In genomic region chr7:121750244-121750643, GRCm38 (mm10) we compare ENCODE assay signal across 33 mouse cellular contexts. TPM values are rescaled to one million over a fixed set of nuclear protein-coding genes. Genes with fewer than 3 reads are reported as not detected.
"Had no signal": no experiment of that assay in that cellular context is flagged by ENCODE, and none has a peak within 500 bp of the region (broad histone marks: within the 10 kb centered on the region; RNA-seq: fewer than 3 reads in every experiment).

No protein-coding gene starts in this region.

- H3K27me3 ChIP-seq: embryonic facial prominence, embryonic 12.5 days; embryonic facial prominence, embryonic 13.5 days; embryonic facial prominence, embryonic 15.5 days; forebrain, embryonic 12.5 days; forebrain, embryonic 13.5 days; forebrain, embryonic 15.5 days had no signal

- DNase-seq: cerebellum, adult 9-10 months; cerebellum, adult 9-11 months; cerebellum, postnatal 10 days; cerebellum, postnatal 14 days; cerebellum, postnatal 25 days; cerebellum, postnatal 36 days; embryo, embryonic 11 days; forebrain, postnatal 0 days; gastrocnemius, adult 2 months; gastrocnemius, postnatal 10 days; gastrocnemius, postnatal 14 days; gastrocnemius, postnatal 25 days; gastrocnemius, postnatal 36 days; heart, adult 18-20 months; heart, adult 2 months had no signal

- H3K9me3 ChIP-seq: embryonic facial prominence, embryonic 10.5 days; embryonic facial prominence, embryonic 12.5 days; embryonic facial prominence, embryonic 13.5 days; embryonic facial prominence, embryonic 15.5 days; forebrain, embryonic 10.5 days; forebrain, embryonic 12.5 days; forebrain, embryonic 13.5 days; forebrain, embryonic 15.5 days had no signal

- H3K9ac ChIP-seq: embryonic facial prominence, embryonic 12.5 days; embryonic facial prominence, embryonic 13.5 days; embryonic facial prominence, embryonic 15.5 days; forebrain, embryonic 12.5 days; forebrain, embryonic 13.5 days; forebrain, embryonic 15.5 days; forebrain, postnatal 0 days had no signal

- H3K36me3 ChIP-seq: embryonic facial prominence, embryonic 10.5 days; embryonic facial prominence, embryonic 12.5 days; embryonic facial prominence, embryonic 13.5 days; embryonic facial prominence, embryonic 15.5 days; forebrain, embryonic 10.5 days; forebrain, embryonic 12.5 days; forebrain, embryonic 15.5 days had no signal

- H3K4me3 ChIP-seq: embryonic facial prominence, embryonic 10.5 days; embryonic facial prominence, embryonic 12.5 days; embryonic facial prominence, embryonic 13.5 days; embryonic facial prominence, embryonic 15.5 days; erythroblast, embryonic 14.5 days; forebrain, embryonic 10.5 days; forebrain, embryonic 12.5 days; forebrain, embryonic 13.5 days; forebrain, embryonic 15.5 days; gastrocnemius, adult 2 months; heart, adult 2 months had no signal

- H3K27ac ChIP-seq: embryonic facial prominence, embryonic 10.5 days; embryonic facial prominence, embryonic 12.5 days; embryonic facial prominence, embryonic 13.5 days; embryonic facial prominence, embryonic 15.5 days; forebrain, embryonic 10.5 days; forebrain, embryonic 12.5 days; forebrain, embryonic 13.5 days; forebrain, embryonic 15.5 days; gastrocnemius, adult 2 months; heart, adult 2 months had no signal

- H3K4me2 ChIP-seq: embryonic facial prominence, embryonic 12.5 days; embryonic facial prominence, embryonic 13.5 days; embryonic facial prominence, embryonic 15.5 days; forebrain, embryonic 12.5 days; forebrain, embryonic 13.5 days; forebrain, embryonic 15.5 days had no signal

- ATAC-seq: forebrain, embryonic 13.5 days; forebrain, embryonic 14.5 days; forebrain, embryonic 15.5 days; forebrain, embryonic 16.5 days; forebrain, postnatal 0 days had no signal

- H3K4me1 ChIP-seq: embryonic facial prominence, embryonic 10.5 days; embryonic facial prominence, embryonic 12.5 days; embryonic facial prominence, embryonic 13.5 days; embryonic facial prominence, embryonic 15.5 days; forebrain, embryonic 12.5 days; forebrain, embryonic 13.5 days; forebrain, embryonic 15.5 days had no signal

RNA-seq across cellular contexts. Expression of gene Scnn1g, which starts 16.0 kb away (rescaled TPM):
- total RNA-seq: common myeloid progenitor, adult 5-6 weeks; gastrocnemius, adult 18-20 months; gastrocnemius, adult 2 months; gastrocnemius, adult 8-10 months; gastrocnemius, postnatal 10 days; gastrocnemius, postnatal 14 days; gastrocnemius, postnatal 25 days; gastrocnemius, postnatal 36 days; gastrocnemius, postnatal 4 days; granulocyte monocyte progenitor cell, adult 5-6 weeks; heart, adult 18-20 months; heart, adult 2 months; heart, adult 8-10 months had no signal
- polyA plus RNA-seq: erythroblast, embryonic 14.5 days; forebrain, embryonic 11.5 days; forebrain, embryonic 12.5 days; forebrain, embryonic 13.5 days; forebrain, embryonic 14.5 days; forebrain, embryonic 15.5 days; forebrain, embryonic 16.5 days; forebrain, postnatal 0 days had no signal
